Mouse (Mus musculus): ENCODE data around the gene Ccdc50.

The Ccdc50 gene

GRCm38 (mm10) chr16:27388761-27389451 lies at the start of gene Ccdc50:
Ccdc50 (plus strand) TSS chr16:27388869.
- DNase-seq (ENCODE audit: low spot score) = peak; percentile 85

- no peak for DNase-seq (ENCODE audit: low spot score)
Measured at GRCm38 (mm10) chr16:27347521-27347920, 41.1 kb upstream of the Ccdc50 start.

- DNase-seq (ENCODE audit: low spot score) = no peak
Measured at GRCm38 (mm10) chr16:27348359-27348758, 40.3 kb upstream of the Ccdc50 start.

GRCm38 (mm10) chr16:27349235-27349634 lies 39.4 kb upstream of the Ccdc50 start:
- no peak for DNase-seq (ENCODE audit: low spot score)

- DNase-seq (ENCODE audit: low spot score) = no peak
Measured at GRCm38 (mm10) chr16:27349878-27350532, 38.7 kb upstream of the Ccdc50 start.

DNA sequence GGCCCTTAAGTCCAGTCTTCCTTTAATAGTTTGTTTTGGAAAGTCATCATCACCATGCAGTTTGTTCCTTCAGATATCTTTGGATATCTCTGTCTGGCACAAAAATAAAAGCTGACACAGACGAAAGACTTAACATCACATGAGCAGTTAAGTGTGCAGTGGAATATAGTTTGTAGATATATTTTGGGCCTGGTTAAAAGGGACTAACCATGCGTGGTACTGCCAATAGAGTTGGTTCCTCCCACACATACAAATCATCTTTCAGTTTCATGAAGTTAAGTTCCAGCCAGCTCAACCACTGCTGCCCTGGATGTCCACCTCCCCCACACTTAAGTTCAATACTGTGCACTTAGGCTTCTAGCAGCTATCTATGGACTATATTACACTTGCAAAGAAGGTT lies 34.2 kb upstream of the Ccdc50 start:
- no peak for DNase-seq (ENCODE audit: low spot score)

GRCm38 (mm10) chr16:27360059-27360458 lies 28.6 kb upstream of the Ccdc50 start:
- no peak for DNase-seq (ENCODE audit: low spot score)

- no peak for DNase-seq (ENCODE audit: low spot score)
Measured at GRCm38 (mm10) chr16:27370191-27370590, 18.5 kb upstream of the Ccdc50 start, which contains the start of gene Uts2b. Uts2b (minus strand) TSS chr16:27370239.

- no peak for DNase-seq (ENCODE audit: low spot score)
Measured at GRCm38 (mm10) chr16:27370700-27371099, 18.0 kb upstream of the Ccdc50 start.

GRCm38 (mm10) chr16:27374139-27374538 lies 14.5 kb upstream of the Ccdc50 start:
- no peak for DNase-seq (ENCODE audit: low spot score)

DNA sequence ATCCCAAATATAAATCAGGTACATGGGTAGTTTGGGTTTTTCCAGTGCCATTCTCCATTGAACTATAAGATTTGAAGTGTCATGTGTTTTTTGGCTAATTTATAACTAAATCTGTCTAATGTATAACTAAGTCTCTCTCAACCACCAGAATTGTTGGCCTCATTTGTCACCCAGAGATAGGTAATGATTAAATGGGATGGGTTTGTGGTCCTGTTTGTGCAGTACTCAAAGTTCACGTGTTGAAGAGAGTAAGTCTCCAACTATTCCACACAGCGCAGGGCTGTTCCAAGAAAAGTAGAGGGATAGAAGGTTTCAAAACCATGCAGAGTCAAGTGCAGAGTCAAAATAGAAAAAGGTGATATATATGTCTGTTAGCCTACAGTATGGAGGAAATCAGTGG lies 13.4 kb upstream of the Ccdc50 start:
- no peak for DNase-seq (ENCODE audit: low spot score)

DNA sequence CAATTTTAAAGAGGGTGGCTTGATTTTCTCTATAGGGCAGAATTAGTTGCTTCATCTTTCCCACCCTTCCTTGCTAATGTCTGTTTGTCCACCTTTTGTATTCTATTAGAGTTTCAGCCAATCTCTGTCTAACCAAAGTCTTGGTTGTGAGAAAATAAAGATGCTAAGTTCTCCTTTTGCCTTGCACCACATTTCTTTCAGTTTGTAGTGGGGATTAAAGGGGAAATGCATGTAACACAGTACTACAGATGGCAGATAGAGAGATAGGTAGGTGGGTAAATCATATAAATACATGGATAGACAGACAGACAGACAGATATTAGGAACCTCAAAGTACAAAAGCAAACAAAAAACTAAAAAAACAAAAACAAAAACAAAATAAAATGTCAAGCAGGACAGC lies 12.1 kb upstream of the Ccdc50 start:
- no peak for DNase-seq (ENCODE audit: low spot score)

DNA sequence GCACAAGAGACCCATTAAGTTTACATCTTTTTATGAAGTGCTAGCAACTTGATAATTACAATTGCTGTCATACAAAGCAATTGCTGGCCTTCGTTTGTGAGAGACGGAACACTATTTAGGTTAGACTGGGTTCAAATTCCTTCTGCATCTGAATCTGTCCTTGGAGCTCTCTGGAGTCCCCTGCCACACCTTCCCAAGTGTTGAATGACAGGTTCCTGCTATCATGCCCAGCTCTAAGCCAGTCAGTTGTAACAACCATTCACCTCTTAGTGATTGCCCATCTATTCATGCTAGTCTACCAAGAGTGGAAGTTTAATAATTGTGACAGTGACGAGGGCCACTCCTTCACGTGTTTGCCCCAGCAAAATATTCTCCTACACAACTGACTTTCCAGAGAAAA lies 6.5 kb upstream of the Ccdc50 start:
- no peak for DNase-seq (ENCODE audit: low spot score)

GRCm38 (mm10) chr16:27384893-27385603 lies 3.6 kb upstream of the Ccdc50 start:
- no peak for DNase-seq (ENCODE audit: low spot score)

DNA sequence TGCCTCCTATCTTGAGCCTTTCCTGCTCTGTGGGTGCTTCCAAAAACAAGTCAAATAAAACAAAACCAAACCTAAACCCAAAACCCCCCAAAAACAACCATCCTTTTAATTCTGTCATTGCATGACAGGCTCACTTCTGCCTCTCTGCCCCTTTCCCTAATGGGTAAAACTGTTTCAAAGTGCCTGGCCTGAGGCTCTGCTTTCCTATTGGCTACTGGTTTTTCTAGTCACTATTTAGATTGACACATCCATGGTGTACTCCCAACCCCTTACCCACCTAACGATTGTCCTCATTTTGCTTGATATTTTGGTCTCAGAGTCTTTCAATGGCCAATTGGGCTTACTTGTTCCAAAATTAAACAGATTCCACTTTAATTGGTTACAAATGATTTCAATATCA lies 3.0 kb upstream of the Ccdc50 start:
- DNase-seq (ENCODE audit: low spot score) = no peak

DNA sequence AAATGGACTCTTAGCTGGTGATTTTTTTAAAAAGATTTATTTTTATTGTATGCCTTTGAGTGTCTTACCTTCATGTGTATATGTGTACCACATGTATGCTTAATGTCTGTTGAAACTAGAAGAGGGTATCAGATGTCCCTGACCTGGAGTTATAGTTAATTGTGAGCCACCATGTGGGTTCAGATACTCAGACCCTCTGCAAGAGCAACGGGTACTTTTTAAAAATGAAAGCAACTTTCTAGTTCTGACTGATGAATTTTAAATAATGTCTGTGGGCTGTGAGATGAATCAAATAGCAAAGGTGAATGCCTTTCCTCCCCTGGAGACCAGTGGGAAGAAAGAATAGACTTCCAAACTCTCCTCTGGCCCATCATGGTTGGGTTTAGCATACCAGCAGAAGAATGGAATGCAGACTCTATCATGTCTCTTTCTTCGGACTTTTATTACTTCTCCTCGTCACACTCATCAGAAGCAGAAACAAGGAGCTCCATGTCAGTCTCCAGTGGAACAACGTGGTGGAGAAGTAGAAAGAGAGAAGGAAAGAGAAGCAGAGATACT lies 1.7 kb upstream of the Ccdc50 start:
- no peak for DNase-seq (ENCODE audit: low spot score)

- DNase-seq (ENCODE audit: low spot score) = peak; percentile 19
Measured at GRCm38 (mm10) chr16:27387634-27388611, 746 bp upstream of the Ccdc50 start.

DNA sequence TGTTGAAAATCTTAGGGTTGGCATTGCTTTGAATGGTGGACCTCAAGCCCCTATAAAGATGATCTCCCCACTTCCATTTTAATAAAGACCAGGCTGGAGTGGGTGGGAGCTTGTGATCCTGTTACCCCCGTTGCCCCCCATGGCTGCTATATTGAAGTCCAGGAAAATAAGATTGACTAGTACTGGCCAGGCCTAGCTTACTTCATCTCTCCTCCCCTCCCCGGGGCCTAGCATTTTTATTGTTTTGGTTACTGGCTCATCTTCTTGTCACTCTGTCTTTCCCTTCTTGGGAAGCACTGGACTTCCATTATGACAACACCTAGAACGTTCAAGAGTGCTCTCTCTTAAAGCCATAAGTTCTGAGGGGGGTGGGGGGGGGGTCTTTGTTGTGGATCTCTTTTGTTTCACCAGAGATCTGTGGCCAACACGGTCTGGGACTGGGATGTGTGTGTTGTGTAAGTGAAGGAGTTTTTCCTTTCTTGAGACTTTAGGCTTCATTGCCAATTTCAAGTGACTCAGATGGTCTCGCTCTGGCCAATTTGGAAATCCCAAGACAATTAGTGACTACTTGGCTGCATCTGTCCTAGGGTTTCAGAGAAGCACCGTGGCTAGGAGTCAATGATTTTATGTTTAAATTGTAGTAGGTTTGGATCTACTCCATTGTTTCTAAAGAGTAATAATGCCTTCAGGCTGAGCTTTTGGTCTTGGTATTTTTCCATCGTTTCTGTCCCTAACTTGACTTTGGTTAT lies 1.0 kb downstream of the Ccdc50 start:
- peak; percentile 55 for DNase-seq (ENCODE audit: low spot score)

DNA sequence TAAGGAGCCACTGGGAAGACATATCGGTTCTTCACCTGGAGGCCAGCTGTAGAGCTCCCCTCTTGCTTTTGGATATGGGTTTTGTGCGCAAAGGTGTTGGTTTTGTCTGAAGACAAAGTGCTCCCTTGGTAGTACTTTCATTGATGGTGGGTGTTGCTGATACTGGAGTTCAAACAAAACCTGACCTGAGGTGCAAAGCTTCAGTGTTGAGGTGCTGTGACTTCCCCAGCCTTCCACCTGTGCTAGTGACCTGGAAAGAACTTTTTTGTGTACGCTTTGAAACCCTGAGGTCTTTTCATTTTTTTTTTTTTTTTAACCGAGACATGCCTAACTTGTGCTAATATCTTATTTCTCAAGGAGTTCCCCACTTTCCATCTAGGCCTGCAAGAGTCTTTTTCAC lies 1.6 kb downstream of the Ccdc50 start:
- no peak for DNase-seq (ENCODE audit: low spot score)

- no peak for DNase-seq (ENCODE audit: low spot score)
Measured at GRCm38 (mm10) chr16:27391845-27392244, 3.2 kb downstream of the Ccdc50 start.
